Mouse (Mus musculus) heart, postnatal 10 days (tissue): ENCODE data around the gene Arhgef3. TPM values are rescaled to one million over a fixed set of nuclear protein-coding genes. Genes with fewer than 3 reads are reported as not detected.

Source experiments
- DNase-seq, 2 experiments: peaks; one replicate each; pipeline ENCODE4 v3.0.0; 2021
- intact Hi-C: fragments of 180-260 bp; cut with DNase I; formaldehyde crosslinking; loops from one replicate; pipeline ENCODE4 v1.15.1; 2025
- total RNA-seq, 2 experiments: library from RNA; stranded (reverse); gene quantifications; 2 replicates each; pipeline ENCODE4 v1.2.3; 2021

Gene Arhgef3
- total RNA-seq, 2 experiments from 2014 or later = 32.4 to 33.5 TPM

GRCm38 (mm10) chr14:27331490-27332035, 216.9 kb downstream of the Arhgef3 start:
- intact Hi-C loops = loop anchor here (10.0 kb wide), 1 partner anchor 217 kb away; the partner anchor contains the start of gene Arhgef3
- DNase-seq = no peak

GRCm38 (mm10) chr14:27332359-27332987, 217.8 kb downstream of the Arhgef3 start:
- DNase-seq = peak; percentile 76 to 77
- intact Hi-C loops = loop anchor here (10.0 kb wide), 1 partner anchor 218 kb away; the partner anchor contains the start of gene Arhgef3

DNA sequence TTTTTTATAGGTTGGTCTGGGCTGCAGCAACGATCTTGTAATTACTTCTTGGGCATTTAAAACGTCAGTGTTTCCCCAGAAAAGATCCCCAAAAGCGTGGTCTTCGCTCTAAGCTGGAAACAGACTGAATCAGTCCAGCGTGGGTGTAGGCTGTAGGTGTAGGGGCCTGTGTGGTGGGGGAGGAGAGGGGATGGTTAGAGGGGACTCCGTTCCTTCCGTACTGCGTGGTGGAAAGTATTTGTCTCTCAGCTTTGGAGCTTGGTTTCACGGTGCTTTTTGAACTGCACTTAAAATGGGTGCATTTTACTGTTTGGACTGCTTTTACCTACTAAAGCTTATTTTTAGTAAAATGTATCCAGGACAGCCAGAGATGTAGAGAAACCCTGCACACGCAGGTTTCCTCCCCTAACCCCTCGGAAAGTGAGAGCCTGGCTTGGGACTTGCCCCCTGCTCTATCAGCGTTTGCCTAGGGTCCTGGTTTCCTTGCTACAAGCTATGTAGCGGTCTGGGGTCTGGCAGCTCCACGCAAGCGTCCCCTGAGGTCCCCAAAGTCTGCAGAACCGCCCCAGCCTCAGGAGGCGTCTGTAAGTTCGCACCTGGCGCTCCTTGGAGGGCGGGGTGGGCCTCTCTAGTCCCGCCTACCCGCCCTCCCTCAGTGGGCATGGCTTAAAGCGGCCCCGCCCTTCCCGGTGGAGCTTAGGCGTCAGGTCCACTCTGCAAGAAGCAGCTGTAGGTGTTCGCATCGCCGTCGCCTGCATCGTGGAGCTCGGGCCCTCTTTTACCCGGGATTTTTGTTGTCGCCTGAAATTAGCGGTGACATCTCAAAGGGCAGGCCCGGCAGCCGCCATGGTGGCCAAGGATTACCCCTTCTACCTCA, 220.9 kb downstream of the Arhgef3 start:
- peak; percentile 83 to 85 for DNase-seq
- intact Hi-C loops = loop anchor here (2.0 to 10.0 kb wide), 5 partner anchors 38 to 221 kb away; partner anchors contain the start of gene Arhgef3

DNA sequence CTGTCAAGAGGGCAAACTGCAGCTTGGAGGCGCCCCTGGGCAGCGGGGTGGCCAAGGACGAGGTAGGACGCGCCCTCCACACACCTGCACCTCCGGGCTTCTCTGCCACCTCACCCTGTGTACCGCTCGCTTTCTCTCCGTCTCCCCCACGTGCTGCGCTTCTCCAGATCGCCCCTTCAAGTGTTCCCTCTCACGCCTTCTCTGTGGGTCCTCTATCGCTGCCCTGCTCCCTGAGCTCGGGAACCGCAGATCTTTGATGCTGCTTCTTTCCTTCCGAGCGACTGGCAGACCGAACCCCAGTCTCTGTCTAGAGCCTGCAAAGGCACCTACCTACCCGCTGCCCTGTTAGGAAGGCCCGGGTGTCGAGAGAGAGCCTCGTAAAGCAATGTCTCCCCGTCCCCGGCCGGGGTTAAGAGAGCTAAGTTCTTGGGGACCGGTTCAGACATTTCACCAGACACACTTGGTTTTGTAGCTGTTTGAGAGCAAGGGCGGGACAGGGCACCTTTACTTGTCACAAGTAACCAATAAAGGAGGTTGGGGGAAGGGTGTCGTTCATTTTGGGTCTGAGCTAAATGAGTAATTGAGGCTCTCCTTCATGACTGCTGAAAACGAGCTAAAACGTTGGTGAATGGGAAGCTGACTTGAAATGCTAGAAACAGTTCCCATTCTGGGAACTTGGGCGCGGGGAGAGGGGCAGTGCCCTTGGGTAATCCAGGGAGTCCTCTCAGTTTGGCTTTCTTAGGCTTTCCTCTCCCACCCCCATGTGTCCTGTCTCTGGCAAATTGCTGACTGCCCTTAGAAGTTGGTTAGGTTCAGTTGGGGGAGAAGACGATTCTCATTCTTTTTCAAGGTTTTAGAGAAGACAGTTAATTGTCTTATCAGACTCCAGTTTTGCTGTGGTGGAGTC, 221.8 kb downstream of the Arhgef3 start:
- peak in 1 of 2 experiments; percentile 36 for DNase-seq
- intact Hi-C loops = loop anchor here (2.0 to 10.0 kb wide), 5 partner anchors 39 to 222 kb away; partner anchors contain the start of gene Arhgef3

- DNase-seq = no peak
- intact Hi-C loops = loop anchor here (2.0 to 10.0 kb wide), 5 partner anchors 40 to 222 kb away; partner anchors contain the start of gene Arhgef3
Measured at GRCm38 (mm10) chr14:27337156-27337555, 222.5 kb downstream of the Arhgef3 start.

DNA sequence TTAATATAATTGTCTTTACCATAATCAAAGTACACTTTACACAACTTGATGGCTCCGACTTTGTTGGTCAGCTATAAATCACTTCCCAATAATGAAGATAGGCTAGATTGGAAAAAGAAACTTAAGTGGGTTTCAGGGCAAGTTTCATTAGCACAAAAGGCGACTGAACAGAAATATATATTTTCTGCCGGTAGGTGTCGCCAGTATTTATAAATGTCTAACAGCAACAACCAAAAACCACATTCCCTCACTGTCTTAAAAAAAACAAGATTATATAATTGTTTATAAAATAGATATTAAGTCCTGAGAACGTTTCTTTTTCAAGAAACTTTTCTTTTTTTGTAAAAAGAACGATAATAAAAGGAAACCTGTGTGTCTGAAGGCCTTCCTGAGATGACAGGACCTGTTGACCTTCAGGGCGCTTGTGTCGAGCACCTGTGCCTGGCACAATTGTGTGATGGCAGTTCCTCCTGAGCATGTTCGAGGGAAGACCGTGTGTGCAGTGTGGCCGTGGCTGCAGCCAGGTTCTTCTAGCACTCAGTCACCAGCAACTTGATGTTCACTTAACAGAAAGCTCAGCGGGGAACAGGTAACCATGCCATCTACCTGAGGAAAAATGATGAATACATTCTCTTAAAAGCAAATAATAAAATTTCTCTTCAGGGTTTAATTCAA, 223.5 kb downstream of the Arhgef3 start:
- intact Hi-C loops = loop anchor here (2.0 to 10.0 kb wide), 4 partner anchors 29 to 223 kb away; partner anchors contain the start of gene Arhgef3
- peak; percentile 64 to 80 for DNase-seq

DNA sequence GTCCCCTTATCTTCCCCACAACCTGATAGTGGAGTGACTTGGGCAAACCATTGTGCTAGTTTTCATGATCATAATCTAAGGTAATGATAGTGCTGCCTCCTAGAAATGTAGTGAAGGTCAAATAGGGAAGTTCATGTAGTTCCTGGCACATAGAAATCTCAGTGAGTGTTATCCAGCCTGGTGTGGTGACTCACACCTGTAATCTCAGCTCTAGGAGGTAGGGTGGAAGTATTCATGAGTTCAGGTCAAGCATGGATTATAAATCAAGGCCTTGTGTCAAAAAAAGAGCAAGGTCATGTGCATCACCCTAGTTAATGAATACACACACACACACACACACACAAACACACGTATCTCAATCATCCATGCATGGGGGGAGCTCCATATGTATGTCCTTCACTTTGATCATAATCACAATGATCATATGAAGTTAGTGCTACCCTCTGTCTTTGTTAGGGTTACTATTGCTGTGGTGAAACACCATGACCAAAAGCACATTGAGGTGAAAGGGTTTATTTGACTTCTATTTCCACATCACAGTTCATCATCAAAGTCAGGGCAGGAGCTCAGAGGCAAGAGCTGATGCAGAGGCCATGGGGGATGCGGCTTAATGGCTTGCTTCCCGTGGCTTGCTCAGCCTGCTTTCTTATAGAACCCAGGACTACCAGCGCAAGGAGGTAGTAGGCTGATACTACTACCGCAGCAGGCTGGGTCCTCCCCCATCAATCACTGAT, 226.2 kb downstream of the Arhgef3 start:
- intact Hi-C loops = no loop called here

GRCm38 (mm10) chr14:27341486-27341885, 226.8 kb downstream of the Arhgef3 start:
- intact Hi-C loops = no loop called here
- no peak for DNase-seq

More for the DNA sequence above, 226.2 kb downstream of the Arhgef3 start:
- no peak for DNase-seq

- intact Hi-C loops = no loop called here
- no peak for DNase-seq
Measured at GRCm38 (mm10) chr14:27342451-27342850, 227.8 kb downstream of the Arhgef3 start.

- no peak for DNase-seq
- intact Hi-C loops = no loop called here
Measured at GRCm38 (mm10) chr14:27344250-27344990, 229.7 kb downstream of the Arhgef3 start.

- DNase-seq = no peak
- intact Hi-C loops = no loop called here
Measured at GRCm38 (mm10) chr14:27345051-27345885, 230.6 kb downstream of the Arhgef3 start.

DNA sequence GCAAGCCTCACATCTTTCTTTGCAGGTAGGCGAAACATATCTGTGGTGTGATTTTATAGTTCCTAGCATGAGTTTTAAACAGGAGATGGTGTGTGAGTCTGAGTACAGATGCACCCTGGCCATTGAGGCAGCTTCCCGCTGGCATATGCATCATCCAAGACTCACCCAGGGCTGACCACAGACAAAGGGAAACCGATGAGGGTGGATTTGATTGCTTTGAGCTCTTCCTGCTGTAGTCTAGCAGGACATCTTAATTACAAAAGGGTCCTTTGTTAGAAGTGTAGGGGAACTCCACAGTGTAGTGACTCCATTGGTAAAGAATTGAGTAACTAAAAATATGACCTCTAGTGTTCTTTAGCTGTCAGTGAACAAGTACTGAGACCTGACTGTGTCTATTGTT, 232.5 kb downstream of the Arhgef3 start:
- DNase-seq = no peak
- intact Hi-C loops = no loop called here

- DNase-seq = no peak
- intact Hi-C loops = no loop called here
Measured at GRCm38 (mm10) chr14:27347666-27348065, 233.0 kb downstream of the Arhgef3 start.

- intact Hi-C loops = no loop called here
Measured at GRCm38 (mm10) chr14:27348088-27348487, 233.4 kb downstream of the Arhgef3 start.

GRCm38 (mm10) chr14:27348656-27349055, 234.0 kb downstream of the Arhgef3 start:
- intact Hi-C loops = no loop called here
- DNase-seq = no peak

More at GRCm38 (mm10) chr14:27348088-27348487, 233.4 kb downstream of the Arhgef3 start:
- DNase-seq = no peak

- intact Hi-C loops = no loop called here
- DNase-seq = no peak
Measured at GRCm38 (mm10) chr14:27349120-27349519, 234.4 kb downstream of the Arhgef3 start.
